Mouse (Mus musculus): ENCODE measurements around the gene Epha1. TPM values are rescaled to one million over a fixed set of nuclear protein-coding genes. Genes with fewer than 3 reads are reported as not detected.

The Epha1 gene
- total and polyA plus RNA-seq, 3 experiments = not detected

DNA sequence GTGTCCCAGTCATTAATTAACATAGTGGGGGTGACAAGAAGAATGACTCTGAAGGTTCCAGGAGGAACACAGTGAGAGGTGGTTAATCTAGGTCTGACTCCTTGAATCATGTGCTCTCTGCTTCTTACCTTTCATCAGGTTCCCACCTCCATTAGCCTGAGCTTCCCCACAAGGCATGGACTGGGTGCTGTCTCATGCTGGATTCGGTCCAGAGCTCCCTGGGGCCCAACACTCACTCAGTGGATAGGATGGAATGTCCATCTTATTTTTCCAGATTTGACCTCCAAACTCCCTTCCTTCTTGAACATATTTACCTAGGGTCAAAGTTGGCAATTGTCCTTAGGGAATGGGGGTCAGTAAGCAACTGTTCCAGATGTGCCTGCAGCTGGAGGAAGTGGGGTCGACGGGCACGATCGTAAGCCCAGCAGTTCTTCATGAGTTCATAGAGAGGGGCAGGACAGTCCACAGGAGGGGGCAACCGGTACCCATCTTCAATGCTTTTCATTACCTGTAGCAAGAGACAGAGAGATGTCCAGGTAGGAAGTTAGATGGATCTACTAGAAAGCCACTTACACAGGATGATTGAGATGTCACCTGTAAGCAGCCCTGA is 12.7 kb downstream of the Epha1 start:
- Histone ChIP-seq H3K9me3 (replicated peaks; ENCODE audit: low read length) (no peaks in the 10 kb centered on the region), H3K79me2 (replicated peaks; ENCODE audit: control insufficient read depth, extremely low read depth, insufficient read depth, poor library complexity, severe bottlenecking) (no peaks in the 10 kb centered on the region), H3K4me1 (ENCODE audit: control insufficient read depth in 1 of 2, insufficient read depth in 2 of 2) (no peaks in the 10 kb centered on the region), H3K9ac (ENCODE audit: insufficient read depth, low read depth) (no peak overlapping the region), H3K4me2 (ENCODE audit: insufficient read depth, low read depth, poor library complexity, severe bottlenecking) (no peak overlapping the region), H3K4me3 (replicated peaks in 1 of 3; ENCODE audit: low read depth in 2 of 3, low read length in 2 of 3, poor library complexity in 1 of 3) (no peak overlapping the region), H3K36me3 (replicated peaks in 1 of 2; ENCODE audit: control insufficient read depth in 1 of 2, insufficient read depth in 1 of 2, low read length in 1 of 2) (peaks cover 6 to 37% of the 10 kb centered on the region in 2 experiments), H3K27ac (ENCODE audit: insufficient read depth, low read depth) (no peak overlapping the region), H3K27me3 (replicated peaks) (no peaks in the 10 kb centered on the region)
- in situ Hi-C loops (cut with MboI; ENCODE audit: low pct_ligation_motif_present, low pct_unique_long_range_greater_than_20kb, low sequenced_read_pairs) (no loop called here), dilution Hi-C loops (cut with MboI; ENCODE audit: extremely low pct_ligation_motif_present, extremely low pct_unique_long_range_greater_than_20kb, low sequenced_read_pairs) (no loop called here)
- no peak for TF ChIP-seq CTCF (conservative IDR thresholded peaks at IDR 0.05 in 1 of 2, IDR thresholded peaks at IDR 0.05 in 1 of 2; ENCODE audit: low read depth in 2 of 2, low read length in 2 of 2)
- no peak for TF ChIP-seq RCOR1 (conservative IDR thresholded peaks at IDR 0.05; ENCODE audit: low read depth, low read length)
- no peak for TF ChIP-seq MAFK (IDR thresholded peaks at IDR 0.05; ENCODE audit: insufficient replicate concordance, low read length)
- TF ChIP-seq TCF12 (IDR thresholded peaks at IDR 0.05; ENCODE audit: low read depth, low read length) = no peak
- TF ChIP-seq MAZ (IDR thresholded peaks at IDR 0.05; ENCODE audit: low read depth, low read length) = no peak
- TF ChIP-seq POLR2A (IDR thresholded peaks at IDR 0.05; ENCODE audit: low read depth, low read length) = no peak
- no peak for TF ChIP-seq GABPA (IDR thresholded peaks at IDR 0.05; ENCODE audit: insufficient replicate concordance, low read depth, low read length)
- no peak for TF ChIP-seq ELF1 (IDR thresholded peaks at IDR 0.05; ENCODE audit: low read depth, low read length)
- TF ChIP-seq KAT2A (IDR thresholded peaks at IDR 0.05; ENCODE audit: insufficient replicate concordance, low read length) = no peak
- no peak for TF ChIP-seq TBP (conservative IDR thresholded peaks at IDR 0.05; ENCODE audit: low read depth, low read length)
- TF ChIP-seq RAD21 (IDR thresholded peaks at IDR 0.05; ENCODE audit: low read depth, low read length) = no peak
- no peak for TF ChIP-seq ETS1 (conservative IDR thresholded peaks at IDR 0.05; ENCODE audit: low read depth, low read length)
- no peak for TF ChIP-seq JUND (conservative IDR thresholded peaks at IDR 0.05; ENCODE audit: low read depth, low read length)
- no peak for TF ChIP-seq POLR2AphosphoS2 (IDR thresholded peaks at IDR 0.05; ENCODE audit: low read depth, low read length)
- no peak for TF ChIP-seq UBTF (IDR thresholded peaks at IDR 0.05; ENCODE audit: low read depth, low read length)
- no peak for TF ChIP-seq MXI1 (IDR thresholded peaks at IDR 0.05; ENCODE audit: low read depth, low read length)
- DNase-seq (ENCODE audit: extremely low read depth) = no peak

DNA sequence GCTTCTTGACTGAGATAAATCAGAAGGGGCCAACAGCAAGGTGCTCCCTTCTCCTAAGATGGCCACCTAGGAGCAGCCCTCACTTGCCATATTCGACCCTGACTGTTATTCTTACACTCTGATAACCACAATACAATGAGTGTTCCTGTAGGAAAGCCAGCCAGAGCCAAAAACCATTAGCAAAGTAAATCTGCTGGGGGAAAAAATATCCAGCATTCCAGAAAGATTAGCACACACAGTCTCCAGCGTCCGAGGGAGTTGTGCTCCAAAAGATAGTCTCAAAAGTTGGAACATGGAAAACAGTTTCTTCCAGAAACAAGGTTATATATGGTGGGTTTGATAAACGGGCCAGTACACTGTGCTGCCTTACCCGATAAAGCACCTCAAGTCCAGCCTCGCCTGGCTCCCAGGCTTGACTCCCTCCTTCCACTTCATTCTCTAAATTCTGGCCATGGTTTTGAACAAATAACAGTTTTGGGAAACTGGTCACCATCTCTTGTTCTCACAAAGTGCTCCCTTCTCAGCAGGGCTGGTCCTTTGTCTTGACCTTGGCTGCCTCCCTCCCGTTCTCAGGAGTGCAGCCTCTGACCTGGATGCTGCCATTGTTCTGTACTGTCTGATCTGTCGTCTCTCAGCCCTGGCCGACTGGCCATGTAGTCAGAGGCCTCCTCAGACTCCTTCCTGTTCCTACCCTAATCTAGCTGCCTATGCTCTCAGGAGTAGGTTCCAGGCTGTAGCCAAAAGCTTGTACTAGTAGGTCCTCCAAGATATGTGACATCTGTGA is 13.5 kb downstream of the Epha1 start:
- Histone ChIP-seq H3K4me2 (ENCODE audit: insufficient read depth, low read depth, poor library complexity, severe bottlenecking) (no peak overlapping the region), H3K36me3 (replicated peaks in 1 of 2; ENCODE audit: control insufficient read depth in 1 of 2, insufficient read depth in 1 of 2, low read length in 1 of 2) (peaks cover 6 to 39% of the 10 kb centered on the region in 2 experiments), H3K4me1 (ENCODE audit: control insufficient read depth in 1 of 2, insufficient read depth in 2 of 2) (no peaks in the 10 kb centered on the region), H3K27ac (ENCODE audit: insufficient read depth, low read depth) (no peak overlapping the region), H3K79me2 (replicated peaks; ENCODE audit: control insufficient read depth, extremely low read depth, insufficient read depth, poor library complexity, severe bottlenecking) (no peaks in the 10 kb centered on the region), H3K27me3 (replicated peaks) (no peaks in the 10 kb centered on the region), H3K9me3 (replicated peaks; ENCODE audit: low read length) (no peaks in the 10 kb centered on the region), H3K4me3 (replicated peaks in 1 of 3; ENCODE audit: low read depth in 2 of 3, low read length in 2 of 3, poor library complexity in 1 of 3) (no peak overlapping the region), H3K9ac (ENCODE audit: insufficient read depth, low read depth) (no peak overlapping the region)
- dilution Hi-C loops (cut with MboI; ENCODE audit: extremely low pct_ligation_motif_present, extremely low pct_unique_long_range_greater_than_20kb, low sequenced_read_pairs) = no loop called here
- DNase-seq (ENCODE audit: extremely low read depth) = no peak
- in situ Hi-C loops (cut with MboI; ENCODE audit: low pct_ligation_motif_present, low pct_unique_long_range_greater_than_20kb, low sequenced_read_pairs) = no loop called here
- TF ChIP-seq RAD21 (IDR thresholded peaks at IDR 0.05; ENCODE audit: low read depth, low read length) (no peak), MYC (IDR thresholded peaks at IDR 0.05; ENCODE audit: low read depth, low read length) (no peak), TCF12 (IDR thresholded peaks at IDR 0.05; ENCODE audit: low read depth, low read length) (no peak), JUN (IDR thresholded peaks at IDR 0.05; ENCODE audit: insufficient read depth, low read depth, low read length) (no peak), CTCF (conservative IDR thresholded peaks at IDR 0.05 in 1 of 2, IDR thresholded peaks at IDR 0.05 in 1 of 2; ENCODE audit: low read depth in 2 of 2, low read length in 2 of 2) (no peak), ZMIZ1 (IDR thresholded peaks at IDR 0.05; ENCODE audit: low read depth, low read length) (no peak), CHD1 (IDR thresholded peaks at IDR 0.05; ENCODE audit: low read depth, low read length) (no peak), E2F4 (IDR thresholded peaks at IDR 0.05; ENCODE audit: insufficient replicate concordance, low read depth, low read length) (no peak), MAFK (IDR thresholded peaks at IDR 0.05; ENCODE audit: insufficient replicate concordance, low read length) (no peak), PAX5 (IDR thresholded peaks at IDR 0.05; ENCODE audit: low read length) (no peak), KAT2A (IDR thresholded peaks at IDR 0.05; ENCODE audit: insufficient replicate concordance, low read length) (no peak), ZNF384 (IDR thresholded peaks at IDR 0.05; ENCODE audit: low read depth, low read length) (no peak), USF1 (IDR thresholded peaks at IDR 0.05; ENCODE audit: low read depth, low read length) (no peak), NELFE (IDR thresholded peaks at IDR 0.05; ENCODE audit: low read depth, low read length) (no peak), BHLHE40 (IDR thresholded peaks at IDR 0.05; ENCODE audit: low read depth, low read length) (no peak)

Measured in CH12.LX (cell line).